Mouse (Mus musculus) liver, adult 2 months (tissue): ENCODE measurements at regions not wholly inside any gene's neighbourhood (a gene's known extent, or its start where the extent isn't known, plus 50 kb on each side); places are given as distances from the start of the nearest gene placed in this dataset.

Source experiments
- DNase-seq: peaks from one replicate; pipeline ENCODE4 v3.0.0-alpha.2; 2011; ENCODE audit warnings: low read depth, low spot score; ENCODE audit errors: extremely low read depth
- H3K27ac ChIP-seq: fragments of 200-500 bp; replicated peaks from 2 replicates; pipeline ENCODE4 v1.5.1; 2012; ENCODE audit warnings: low read depth, mild to moderate bottlenecking, control low read depth, inconsistent platforms, low read length; ENCODE audit not compliant: insufficient read depth
- H3K27me3 ChIP-seq: fragments of 200-500 bp; 2 replicates; pipeline ENCODE4 v1.6.1; 2012; ENCODE audit warnings: mild to moderate bottlenecking, moderate library complexity, low read length, inconsistent platforms; ENCODE audit not compliant: control insufficient read depth, insufficient read depth
- H3K36me3 ChIP-seq: fragments of 200-500 bp; 2 replicates; pipeline ENCODE4 v1.6.1; 2012; ENCODE audit warnings: low read length, inconsistent platforms; ENCODE audit not compliant: control insufficient read depth, insufficient read depth
- H3K4me1 ChIP-seq: fragments of 200-500 bp; 2 replicates; pipeline ENCODE4 v1.6.1; 2011; ENCODE audit warnings: low read length; ENCODE audit not compliant: control insufficient read depth, insufficient read depth
- H3K4me3 ChIP-seq: fragments of 200-500 bp; 2 replicates; pipeline ENCODE4 v1.5.1; 2011; ENCODE audit warnings: low read depth, mild to moderate bottlenecking, control low read depth, low read length, moderate library complexity; ENCODE audit not compliant: insufficient read depth
- H3K79me2 ChIP-seq: fragments of 200-500 bp; 2 replicates; pipeline ENCODE4 v1.6.1; 2012; ENCODE audit warnings: inconsistent platforms, mild to moderate bottlenecking, low read length, moderate library complexity; ENCODE audit not compliant: control insufficient read depth, insufficient read depth
- H3K9ac ChIP-seq: fragments of 200-500 bp; 2 replicates; pipeline ENCODE4 v1.6.1; 2012; ENCODE audit warnings: low read depth, mild to moderate bottlenecking, control low read depth, inconsistent platforms, low read length
- CTCF ChIP-seq: fragments of 200-500 bp; IDR thresholded peaks from 2 replicates; pipeline ENCODE4 v1.5.1; 2011; ENCODE audit warnings: low read depth, low read length, control low read depth
- POLR2A ChIP-seq: fragments of 200-500 bp; IDR thresholded peaks from 2 replicates; pipeline ENCODE4 v1.6.1; 2011; ENCODE audit warnings: low read length, control low read depth; ENCODE audit not compliant: insufficient read depth; ENCODE audit errors: extremely low read depth
- WGBS: fragments of 180-500 bp; shearing (Covaris S2); methylation state at CpG from one replicate; pipeline ENCODE4 v1.1.7; 2018; 5-methylcytosine and 5-hydroxymethylcytosine counted together

GRCm38 (mm10) chr14:106608341-106608927 is 502.4 kb downstream of the Trim52 start:
- no peaks in the 10 kb centered on the region for H3K36me3 ChIP-seq
- H3K4me1 ChIP-seq = no peaks in the 10 kb centered on the region
- TF ChIP-seq CTCF (no peak), POLR2A (no peak)
- no peak overlapping the region for H3K4me3 ChIP-seq
- H3K27ac ChIP-seq = no peak overlapping the region
- H3K27me3 ChIP-seq = no peaks in the 10 kb centered on the region
- 38% methylated on average over 7 of the region's 7 CpGs for WGBS
- no peaks in the 10 kb centered on the region for H3K79me2 ChIP-seq
- no peak overlapping the region for H3K9ac ChIP-seq
- no peak for DNase-seq
